Mouse (Mus musculus): Measurements from ENCODE around the gene Fam25c. TPM values are rescaled to one million over a fixed set of nuclear protein-coding genes. Genes with fewer than 3 reads are reported as not detected.
A peak's percentile ranks its signal among the peaks of the same experiment; 100 is the strongest.

The Fam25c gene
- polyA plus RNA-seq, 1 experiment, result not detected

- WGBS, result 83% methylated on average over 9 of the region's 9 CpGs
- Histone ChIP-seq H3K4me3 (replicated peaks; ENCODE audit: control insufficient read depth, low read depth, low read length) (no peak overlapping the region), H3K27ac (ENCODE audit: control insufficient read depth, insufficient read depth, low read depth, low read length, poor library complexity) (no peak overlapping the region), H3K4me1 (ENCODE audit: control insufficient read depth, insufficient read depth, low read length) (no peaks in the 10 kb centered on the region)
- TF ChIP-seq POLR2A (IDR thresholded peaks at IDR 0.05; ENCODE audit: borderline replicate concordance, control insufficient read depth, low read depth, low read length) (no peak), CTCF (IDR thresholded peaks at IDR 0.05; ENCODE audit: control insufficient read depth, insufficient read depth, low read length) (no peak)
Observed at GRCm38 (mm10) chr14:34382921-34383704, 27.9 kb upstream of the Fam25c start.

DNA sequence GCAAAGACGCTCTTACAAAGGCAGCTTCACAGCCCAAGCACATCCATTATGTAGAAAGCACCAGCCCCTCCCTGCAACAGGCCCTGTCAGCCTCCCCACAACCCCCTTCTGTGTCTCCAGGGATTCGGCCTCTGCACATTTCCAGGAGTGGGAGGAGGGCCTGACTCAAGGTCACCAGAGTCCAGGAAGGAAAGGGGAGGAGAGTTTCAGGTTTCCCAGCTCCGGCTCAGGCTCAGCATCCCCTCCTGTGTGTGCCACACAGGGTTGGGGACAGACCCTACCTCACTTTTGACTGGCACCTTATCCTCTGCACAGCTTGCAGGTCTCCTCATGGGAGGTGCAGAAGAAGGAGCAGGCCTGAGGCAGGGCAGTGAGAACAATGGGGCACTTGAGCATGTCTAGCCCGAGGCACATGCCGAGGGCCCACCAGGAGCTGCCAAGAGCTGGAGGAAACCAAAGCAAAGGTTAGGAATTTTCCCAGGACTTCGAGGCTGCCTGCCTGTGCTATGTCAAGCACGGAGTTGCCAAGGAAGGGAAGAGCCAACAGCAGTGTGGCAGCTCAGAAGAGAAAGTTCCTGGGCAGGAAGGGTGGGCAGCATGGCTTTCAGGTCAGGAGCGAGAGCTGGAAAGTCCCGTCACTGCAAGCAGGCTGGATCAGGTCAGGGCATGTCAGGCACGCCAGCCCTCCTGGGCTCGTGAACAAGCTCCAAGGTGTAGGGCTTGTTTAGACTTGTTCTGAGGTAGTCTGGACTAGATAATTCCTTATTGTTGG is 23.5 kb upstream of the Fam25c start:
- 75% methylated on average over 11 of the region's 11 CpGs for WGBS
- Histone ChIP-seq H3K4me3 (replicated peaks; ENCODE audit: control insufficient read depth, low read depth, low read length) (no peak overlapping the region), H3K4me1 (ENCODE audit: control insufficient read depth, insufficient read depth, low read length) (no peaks in the 10 kb centered on the region), H3K27ac (ENCODE audit: control insufficient read depth, insufficient read depth, low read depth, low read length, poor library complexity) (no peak overlapping the region)
- TF ChIP-seq POLR2A (IDR thresholded peaks at IDR 0.05; ENCODE audit: borderline replicate concordance, control insufficient read depth, low read depth, low read length) (no peak), CTCF (IDR thresholded peaks at IDR 0.05; ENCODE audit: control insufficient read depth, insufficient read depth, low read length) (no peak)

- 56% methylated on average over 4 of the region's 4 CpGs for WGBS
- H3K27ac ChIP-seq (ENCODE audit: control insufficient read depth, insufficient read depth, low read depth, low read length, poor library complexity), result no peak overlapping the region
- H3K4me1 ChIP-seq (ENCODE audit: control insufficient read depth, insufficient read depth, low read length), result no peaks in the 10 kb centered on the region
- no peak overlapping the region for H3K4me3 ChIP-seq (replicated peaks; ENCODE audit: control insufficient read depth, low read depth, low read length)
- no peak for TF ChIP-seq CTCF (IDR thresholded peaks at IDR 0.05; ENCODE audit: control insufficient read depth, insufficient read depth, low read length)
- no peak for TF ChIP-seq POLR2A (IDR thresholded peaks at IDR 0.05; ENCODE audit: borderline replicate concordance, control insufficient read depth, low read depth, low read length)
Observed at GRCm38 (mm10) chr14:34377121-34377520, 21.9 kb upstream of the Fam25c start.

GRCm38 (mm10) chr14:34375941-34376340 is 20.7 kb upstream of the Fam25c start:
- Histone ChIP-seq H3K27ac (ENCODE audit: control insufficient read depth, insufficient read depth, low read depth, low read length, poor library complexity) (no peak overlapping the region), H3K4me3 (replicated peaks; ENCODE audit: control insufficient read depth, low read depth, low read length) (no peak overlapping the region), H3K4me1 (ENCODE audit: control insufficient read depth, insufficient read depth, low read length) (no peaks in the 10 kb centered on the region)
- WGBS, result 82% methylated on average over 5 of the region's 5 CpGs
- TF ChIP-seq POLR2A (IDR thresholded peaks at IDR 0.05; ENCODE audit: borderline replicate concordance, control insufficient read depth, low read depth, low read length), result no peak
- no peak for TF ChIP-seq CTCF (IDR thresholded peaks at IDR 0.05; ENCODE audit: control insufficient read depth, insufficient read depth, low read length)

- WGBS, result 51% methylated on average over 13 of the region's 13 CpGs
- Histone ChIP-seq H3K27ac (ENCODE audit: control insufficient read depth, insufficient read depth, low read depth, low read length, poor library complexity) (no peak within 1 kb of the TSS), H3K4me3 (replicated peaks; ENCODE audit: control insufficient read depth, low read depth, low read length) (no peak within 1 kb of the TSS), H3K4me1 (ENCODE audit: control insufficient read depth, insufficient read depth, low read length) (no peaks in the 10 kb centered on the region)
- TF ChIP-seq CTCF (IDR thresholded peaks at IDR 0.05; ENCODE audit: control insufficient read depth, insufficient read depth, low read length), result no peak
- no peak for TF ChIP-seq POLR2A (IDR thresholded peaks at IDR 0.05; ENCODE audit: borderline replicate concordance, control insufficient read depth, low read depth, low read length)
Observed at GRCm38 (mm10) chr14:34375415-34375904, 20.2 kb upstream of the Fam25c start, which contains the start of gene Mmrn2. TSS of gene Mmrn2 (plus strand) at chr14:34375465.

DNA sequence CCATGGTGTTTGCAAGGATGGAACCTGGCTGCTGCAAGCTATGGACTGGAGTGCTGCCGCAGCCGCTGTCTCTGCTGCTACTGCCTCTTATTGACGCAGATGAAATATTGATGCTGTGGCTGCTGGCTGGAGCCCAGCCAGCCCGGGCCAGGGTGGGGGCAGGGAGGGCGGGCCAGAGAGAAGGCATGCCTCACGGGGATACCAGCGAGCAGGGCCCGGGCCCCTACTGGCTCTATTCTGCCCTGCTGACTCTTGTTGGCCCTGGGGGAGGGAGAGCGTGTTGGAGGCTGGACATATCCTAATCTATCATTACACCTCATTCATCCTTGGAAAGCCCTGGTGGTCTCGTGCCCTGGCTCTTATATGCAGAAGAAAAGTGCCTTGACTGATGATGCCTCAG is 19.3 kb upstream of the Fam25c start, which contains the start of gene Sncg:
Gene Sncg (minus strand): TSS at position 213 of the 400 bp plus-strand sequence.
- H3K27ac ChIP-seq (ENCODE audit: control insufficient read depth, insufficient read depth, low read depth, low read length, poor library complexity), result no peak within 1 kb of the TSS
- no peak within 1 kb of the TSS for H3K4me3 ChIP-seq (replicated peaks; ENCODE audit: control insufficient read depth, low read depth, low read length)
- TF ChIP-seq CTCF (IDR thresholded peaks at IDR 0.05; ENCODE audit: control insufficient read depth, insufficient read depth, low read length) (no peak), POLR2A (IDR thresholded peaks at IDR 0.05; ENCODE audit: borderline replicate concordance, control insufficient read depth, low read depth, low read length) (no peak)
- H3K4me1 ChIP-seq (ENCODE audit: control insufficient read depth, insufficient read depth, low read length), result no peaks in the 10 kb centered on the region
- WGBS, result 21% methylated on average over 10 of the region's 10 CpGs

GRCm38 (mm10) chr14:34373581-34373980 is 18.3 kb upstream of the Fam25c start:
- no peaks in the 10 kb centered on the region for H3K4me1 ChIP-seq (ENCODE audit: control insufficient read depth, insufficient read depth, low read length)
- no peak overlapping the region for H3K4me3 ChIP-seq (replicated peaks; ENCODE audit: control insufficient read depth, low read depth, low read length)
- 73% methylated on average over 6 of the region's 6 CpGs for WGBS
- no peak overlapping the region for H3K27ac ChIP-seq (ENCODE audit: control insufficient read depth, insufficient read depth, low read depth, low read length, poor library complexity)
- TF ChIP-seq CTCF (IDR thresholded peaks at IDR 0.05; ENCODE audit: control insufficient read depth, insufficient read depth, low read length) (no peak), POLR2A (IDR thresholded peaks at IDR 0.05; ENCODE audit: borderline replicate concordance, control insufficient read depth, low read depth, low read length) (no peak)

- TF ChIP-seq POLR2A (IDR thresholded peaks at IDR 0.05; ENCODE audit: borderline replicate concordance, control insufficient read depth, low read depth, low read length) (no peak), CTCF (IDR thresholded peaks at IDR 0.05; ENCODE audit: control insufficient read depth, insufficient read depth, low read length) (peak; percentile 24; the same call in 1 of the 2 replicates)
- WGBS, result 80% methylated on average over 6 of the region's 6 CpGs
- no peak overlapping the region for H3K4me3 ChIP-seq (replicated peaks; ENCODE audit: control insufficient read depth, low read depth, low read length)
- H3K27ac ChIP-seq (ENCODE audit: control insufficient read depth, insufficient read depth, low read depth, low read length, poor library complexity), result no peak overlapping the region
- H3K4me1 ChIP-seq (ENCODE audit: control insufficient read depth, insufficient read depth, low read length), result no peaks in the 10 kb centered on the region
Observed at GRCm38 (mm10) chr14:34372646-34373045, 17.4 kb upstream of the Fam25c start.

Measured in bone marrow, adult 2 months (tissue).